Mouse (Mus musculus) layer of hippocampus, postnatal 14 days (tissue): Measurements from ENCODE around the gene Iqgap2. TPM values are rescaled to one million over a fixed set of nuclear protein-coding genes. Genes with fewer than 3 reads are reported as not detected.

Experiments used
- DNase-seq, 2 experiments: peaks; one replicate each; pipeline ENCODE4 v3.0.0; 2021 to 2022; ENCODE audit warnings: low spot score in 2 of 2, mixed read lengths in 1 of 2
- total RNA-seq, 2 experiments: library from RNA; stranded (reverse); gene quantifications; 2 replicates each; pipeline ENCODE4 v1.2.3; 2021

Iqgap2 gene
- total RNA-seq, 2 experiments from 2014 or later: 49.9 to 54.2 TPM

- DNase-seq: peak in 1 of 2 experiments; percentile 15
Measured at GRCm38 (mm10) chr13:95665644-95666356, 225.9 kb downstream of the Iqgap2 start.

GRCm38 (mm10) chr13:95663834-95664233, 227.9 kb downstream of the Iqgap2 start:
- DNase-seq: no peak

- DNase-seq: no peak
Measured at GRCm38 (mm10) chr13:95659432-95659831, 232.3 kb downstream of the Iqgap2 start.

- no peak for DNase-seq
Measured at GRCm38 (mm10) chr13:95657171-95657570, 234.6 kb downstream of the Iqgap2 start.

GRCm38 (mm10) chr13:95655284-95655683, 236.4 kb downstream of the Iqgap2 start:
- no peak for DNase-seq

GRCm38 (mm10) chr13:95653696-95654095, 238.0 kb downstream of the Iqgap2 start:
- no peak for DNase-seq

- no peak for DNase-seq
Measured at GRCm38 (mm10) chr13:95651870-95652668, 239.7 kb downstream of the Iqgap2 start.

- no peak for DNase-seq
Measured at GRCm38 (mm10) chr13:95649941-95650340, 241.8 kb downstream of the Iqgap2 start.

GRCm38 (mm10) chr13:95647248-95647647, 244.5 kb downstream of the Iqgap2 start:
- no peak for DNase-seq

GRCm38 (mm10) chr13:95646687-95647111, 245.0 kb downstream of the Iqgap2 start:
- no peak for DNase-seq

- no peak for DNase-seq
Measured at GRCm38 (mm10) chr13:95643740-95644139, 248.0 kb downstream of the Iqgap2 start.

- no peak for DNase-seq
Measured at GRCm38 (mm10) chr13:95641061-95641986, 250.4 kb downstream of the Iqgap2 start.

- DNase-seq: no peak
Measured at GRCm38 (mm10) chr13:95640408-95640807, 251.3 kb downstream of the Iqgap2 start.

GRCm38 (mm10) chr13:95639336-95640116, 252.2 kb downstream of the Iqgap2 start:
- DNase-seq: no peak

- no peak for DNase-seq
Measured at GRCm38 (mm10) chr13:95638894-95639293, 252.8 kb downstream of the Iqgap2 start.

- no peak for DNase-seq
Measured at GRCm38 (mm10) chr13:95637737-95638136, 254.0 kb downstream of the Iqgap2 start.

GRCm38 (mm10) chr13:95635301-95635700, 256.4 kb downstream of the Iqgap2 start:
- no peak for DNase-seq

GRCm38 (mm10) chr13:95634451-95634850, 257.3 kb downstream of the Iqgap2 start:
- DNase-seq: no peak

GRCm38 (mm10) chr13:95633384-95633783, 258.3 kb downstream of the Iqgap2 start:
- DNase-seq: no peak

- DNase-seq: no peak
Measured at GRCm38 (mm10) chr13:95632144-95632543, 259.6 kb downstream of the Iqgap2 start.
